Mouse (Mus musculus): ENCODE data around the gene Kcnk16.
A peak's percentile ranks its signal among the peaks of the same experiment; 100 is the strongest.
"Not testable (repeated sequence)": the region's sequence is repeated elsewhere in the genome, so short reads cannot be mapped to it uniquely, and the experiment has no call there.

Gene Kcnk16

GRCm38 (mm10) chr14:20269082-20269809, at the start of gene Kcnk16:
Gene Kcnk16 (minus strand): TSS chr14:20269199.
- DNase-seq: no peak

DNA sequence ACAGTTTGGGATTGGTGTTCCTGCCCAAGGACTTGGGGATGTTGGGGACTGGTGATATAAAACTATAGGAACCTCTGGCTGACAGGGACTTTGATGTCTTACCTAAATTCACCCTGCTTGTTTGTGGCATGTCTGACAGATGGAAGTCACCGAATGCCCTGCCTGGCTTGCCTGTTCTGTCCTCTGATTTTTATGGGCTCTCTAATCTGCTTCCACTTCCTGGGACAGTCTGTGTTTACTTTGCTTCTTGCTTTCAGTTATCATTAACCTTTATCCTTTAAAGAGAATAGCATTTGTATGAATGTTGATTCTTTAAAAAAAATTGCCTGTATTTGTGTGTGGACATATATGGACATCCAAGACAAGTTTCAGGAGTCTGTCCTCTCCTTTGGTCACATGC, 46.1 kb upstream of the Kcnk16 start:
- DNase-seq: no peak

- not testable (repeated sequence) for DNase-seq
Observed at GRCm38 (mm10) chr14:20305085-20305484, 36.1 kb upstream of the Kcnk16 start.

DNA sequence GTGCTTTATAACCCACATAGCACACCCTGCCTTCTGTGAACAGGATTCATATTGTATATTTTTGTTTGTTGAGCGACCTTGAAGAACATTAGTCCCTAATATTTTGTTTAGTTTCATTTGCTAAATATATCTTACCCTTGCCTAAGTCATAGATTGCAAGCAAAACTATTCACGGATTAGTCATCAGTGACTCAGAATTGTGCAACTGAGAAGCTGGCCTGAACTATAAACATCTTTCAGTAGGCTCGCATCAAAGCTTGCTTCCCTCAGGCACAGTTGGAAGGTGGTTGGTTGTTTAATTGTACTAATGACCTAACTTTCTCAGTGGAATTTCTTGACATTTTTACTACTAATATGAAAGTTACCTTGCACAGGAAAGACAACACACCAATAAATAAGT, 29.1 kb upstream of the Kcnk16 start:
- no peak for DNase-seq

DNA sequence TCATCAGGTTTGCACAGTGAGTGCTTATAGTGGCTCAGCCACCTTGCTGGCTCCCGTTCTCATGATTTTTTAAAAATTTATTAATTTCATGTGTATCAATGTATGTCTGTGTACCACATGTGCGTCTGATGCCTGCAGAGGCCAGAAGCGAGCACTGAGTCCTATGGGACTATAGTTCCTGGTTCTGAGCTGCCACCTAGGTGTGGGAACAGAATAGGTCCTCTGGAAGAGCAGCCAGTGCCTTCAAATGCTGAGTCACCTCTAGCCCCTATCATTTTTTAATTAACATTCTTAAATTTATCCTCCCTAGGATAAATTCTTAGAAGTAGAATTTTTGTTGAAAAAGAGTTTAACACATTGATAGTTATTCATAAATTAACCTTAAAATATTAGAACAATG, 28.6 kb upstream of the Kcnk16 start:
- DNase-seq: no peak

DNA sequence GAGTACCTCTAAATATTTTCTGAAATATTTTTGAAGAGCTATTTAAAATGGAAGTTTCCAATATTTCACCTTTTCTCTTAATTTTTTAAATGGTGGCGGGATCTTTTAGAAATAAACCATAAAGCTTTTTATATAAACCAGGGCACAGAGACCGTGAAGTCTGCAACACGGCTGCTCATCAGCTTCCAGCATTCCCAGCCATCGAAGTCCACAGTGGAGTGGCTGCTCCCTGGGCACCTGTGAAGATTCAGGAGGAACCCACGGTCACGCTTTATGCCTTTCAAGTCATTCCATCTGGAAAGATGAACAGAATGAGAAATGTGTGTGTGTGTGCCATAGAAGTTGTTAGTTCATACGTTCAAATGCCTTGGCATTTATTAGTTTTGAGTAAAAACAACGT, 25.9 kb upstream of the Kcnk16 start:
- no peak for DNase-seq

DNA sequence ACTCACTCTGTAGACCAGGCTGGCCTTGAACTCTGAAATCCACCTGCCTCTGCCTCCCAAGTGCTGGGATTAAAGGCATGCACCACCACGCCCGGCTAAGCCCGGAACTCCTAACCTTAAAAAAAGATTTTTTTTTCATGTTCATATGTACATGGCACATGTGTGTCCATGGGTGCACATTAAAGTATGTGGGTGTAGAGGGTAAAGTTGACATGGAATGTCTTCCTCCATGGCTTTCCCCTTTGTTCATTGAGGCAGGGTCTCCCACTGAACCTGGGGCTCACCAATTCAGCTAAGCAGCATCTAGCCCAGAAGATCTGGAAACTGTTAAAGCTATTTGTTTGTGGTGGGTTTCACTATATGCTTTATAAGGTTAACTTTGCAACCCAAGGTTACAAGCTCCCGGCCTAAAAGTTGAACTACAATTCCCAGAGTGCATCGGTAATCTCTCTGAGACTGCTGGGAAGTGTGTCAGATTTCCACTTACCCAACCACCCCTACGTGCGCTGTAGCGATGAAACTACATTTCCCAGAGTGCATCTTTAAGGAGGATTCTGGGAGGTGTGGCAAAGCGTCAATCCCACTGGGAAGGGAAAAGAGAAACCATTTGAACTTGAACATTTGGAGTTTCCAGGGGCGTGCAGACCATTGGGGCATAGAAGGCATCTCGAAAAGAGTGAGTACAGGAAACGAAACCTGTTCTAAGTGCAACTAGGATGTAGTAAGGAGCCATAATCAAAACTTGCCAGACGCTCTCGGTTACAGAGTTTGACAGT, 25.3 kb upstream of the Kcnk16 start, which contains the start of gene Nudt13:
Gene Nudt13 (plus strand): TSS at position 581 of the 776 bp plus-strand sequence.
- peak; percentile 82 for DNase-seq

DNA sequence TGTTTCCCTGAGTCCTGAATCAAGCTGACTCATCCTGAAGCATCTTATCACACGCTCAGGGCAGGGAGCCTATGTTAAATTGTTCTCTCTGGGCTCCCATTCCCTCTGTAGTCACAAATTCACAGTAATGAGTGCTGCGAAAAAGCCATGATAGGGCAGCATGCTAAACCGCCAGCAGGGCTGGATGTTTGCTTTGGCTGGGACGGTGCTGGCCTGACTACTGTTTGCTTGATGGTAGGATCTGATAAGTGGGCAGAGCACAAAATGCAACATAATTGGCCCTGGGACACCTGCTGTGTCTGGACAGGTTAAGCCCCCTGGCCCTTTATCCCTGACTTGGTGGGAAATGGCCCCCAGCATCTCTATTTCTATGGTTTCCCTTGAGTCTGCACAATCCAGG, 22.4 kb upstream of the Kcnk16 start:
- DNase-seq: no peak

DNA sequence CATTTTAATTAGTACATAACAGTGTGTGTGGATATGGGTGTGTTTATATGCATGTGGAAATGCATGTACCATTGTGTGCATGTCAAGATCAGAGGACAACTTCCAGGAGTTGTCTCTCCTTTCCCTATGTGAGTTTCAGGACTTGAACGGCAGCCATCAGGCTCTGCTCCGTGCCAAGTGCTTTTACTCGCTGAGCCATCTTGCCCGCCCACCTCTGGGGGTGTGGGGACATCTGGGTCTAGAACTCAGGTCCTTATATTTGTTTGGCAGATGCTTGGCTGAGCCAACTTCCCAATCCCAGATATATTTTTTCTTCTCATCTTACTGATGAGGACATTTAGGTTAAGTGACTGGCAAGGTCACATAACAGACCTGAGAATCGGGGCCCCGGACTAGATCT, 578 bp downstream of the Kcnk16 start:
- no peak for DNase-seq

GRCm38 (mm10) chr14:20262346-20262745, 6.7 kb downstream of the Kcnk16 start:
- DNase-seq: no peak

GRCm38 (mm10) chr14:20258185-20259113, 10.6 kb downstream of the Kcnk16 start:
- peak; percentile 87 for DNase-seq

DNA sequence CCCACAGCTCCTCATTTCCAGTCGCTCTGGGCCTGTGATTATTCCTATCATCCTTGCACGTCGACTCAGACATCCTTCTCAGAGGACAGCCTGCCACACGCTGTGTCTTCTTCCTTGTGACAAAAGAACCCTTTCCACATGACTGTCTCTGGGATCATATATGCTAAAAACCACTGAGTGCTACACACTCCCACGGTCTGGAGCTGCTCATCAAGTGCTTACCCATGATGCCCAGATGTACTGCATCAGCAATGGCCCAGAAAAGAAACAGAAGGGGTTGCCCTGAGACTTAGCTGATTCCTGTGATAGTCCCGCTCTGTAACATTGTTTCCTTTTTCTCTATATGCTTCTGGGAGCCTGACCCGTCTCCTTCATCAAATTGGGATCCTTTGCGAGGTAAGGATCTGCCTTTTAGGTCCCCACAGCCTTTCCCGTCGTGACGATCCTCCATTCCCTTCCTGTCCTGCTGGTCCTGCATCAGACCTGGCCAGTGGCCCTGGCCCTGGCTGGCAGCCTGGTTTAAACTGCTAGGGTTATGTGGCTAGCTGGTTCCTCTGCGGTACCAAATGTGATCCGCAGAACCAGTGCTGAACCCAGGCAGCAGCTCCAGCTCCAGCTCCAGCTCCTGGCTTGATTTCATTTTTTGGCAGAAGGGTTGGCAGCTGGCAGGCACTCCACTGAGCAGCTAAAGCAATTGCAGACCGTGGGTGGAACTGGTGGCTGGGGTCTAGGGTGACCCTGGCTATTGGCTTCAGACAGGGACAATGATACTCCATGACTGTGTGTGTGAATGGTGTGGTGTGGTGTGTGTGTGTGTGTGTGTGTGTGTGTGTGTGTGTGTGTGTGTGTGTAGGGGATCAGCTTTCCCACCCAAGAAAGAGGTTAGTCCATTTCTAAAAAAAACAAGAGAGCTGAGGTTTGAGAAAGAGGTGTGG, 18.5 kb downstream of the Kcnk16 start:
- no peak for DNase-seq

GRCm38 (mm10) chr14:20248001-20248400, 21.0 kb downstream of the Kcnk16 start:
- no peak for DNase-seq

- DNase-seq: no peak
Observed at GRCm38 (mm10) chr14:20246811-20247266, 22.2 kb downstream of the Kcnk16 start.

GRCm38 (mm10) chr14:20245861-20246260, 23.1 kb downstream of the Kcnk16 start:
- DNase-seq: no peak

DNA sequence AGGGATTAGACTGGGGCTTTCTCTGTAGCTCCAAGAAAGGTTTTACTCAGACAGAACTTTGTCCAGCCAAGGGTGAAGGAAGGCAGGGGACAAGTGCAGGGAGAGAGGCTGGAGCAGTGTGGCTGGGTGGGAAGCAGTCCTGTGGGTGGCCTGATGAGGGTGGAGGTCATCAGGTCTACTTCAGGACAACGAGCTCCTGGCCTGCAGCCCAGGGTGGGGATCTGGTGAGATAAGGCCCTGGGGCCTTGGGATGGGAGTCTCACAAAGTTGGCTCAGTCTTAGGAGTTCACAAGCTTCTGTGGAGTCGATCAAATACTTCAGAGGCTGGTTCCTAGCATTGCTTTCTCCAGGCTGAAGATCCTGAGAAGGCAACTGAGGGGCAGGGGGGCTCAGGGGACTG, 23.7 kb downstream of the Kcnk16 start:
- DNase-seq: no peak

GRCm38 (mm10) chr14:20243158-20243557, 25.8 kb downstream of the Kcnk16 start:
- DNase-seq: no peak

GRCm38 (mm10) chr14:20242454-20242853, 26.5 kb downstream of the Kcnk16 start:
- DNase-seq: no peak

GRCm38 (mm10) chr14:20234403-20234802, 34.6 kb downstream of the Kcnk16 start:
- no peak for DNase-seq

- no peak for DNase-seq
Observed at GRCm38 (mm10) chr14:20233016-20233980, 35.7 kb downstream of the Kcnk16 start.

DNA sequence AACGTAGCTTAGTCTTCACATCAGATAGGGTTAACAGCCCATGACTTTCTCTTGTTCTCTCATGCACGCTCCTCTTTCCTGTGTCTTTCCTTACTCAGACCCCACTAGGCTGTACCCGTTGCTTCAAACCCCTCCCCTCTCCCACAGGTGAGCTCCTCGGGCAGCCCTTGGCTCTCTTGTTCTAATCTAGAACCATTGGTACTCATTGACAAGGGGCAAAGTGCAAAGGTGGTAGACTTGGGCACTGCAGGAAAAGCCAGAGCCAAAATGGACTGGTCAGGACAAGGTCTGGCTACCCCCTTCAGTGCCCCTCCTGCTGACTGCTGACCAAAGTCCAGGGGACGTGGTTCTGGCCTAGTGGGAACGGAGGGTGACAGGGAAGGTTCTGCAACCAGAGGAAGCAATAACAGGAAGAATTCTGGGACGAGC, 38.9 kb downstream of the Kcnk16 start:
- DNase-seq: peak; percentile 72

Measured in kidney, adult 18-20 months (tissue).